Mouse (Mus musculus) heart, postnatal 14 days (tissue): ENCODE measurements around the gene Kif19a. TPM values are rescaled to one million over a fixed set of nuclear protein-coding genes. Genes with fewer than 3 reads are reported as not detected.

Experiments used
- DNase-seq, 2 experiments: peaks; one replicate each; pipeline ENCODE4 v3.0.0; 2021 to 2022
- intact Hi-C: fragments of 180-260 bp; cut with DNase I; formaldehyde crosslinking; loops from one replicate; pipeline ENCODE4 v1.15.1; 2025
- long read RNA-seq, 2 experiments: library from polyadenylated mRNA; stranded (forward); transcript quantifications; one replicate each; pipeline ENCODE4 v2.0.0; 2021
- total RNA-seq, 2 experiments: library from RNA; stranded (reverse); gene quantifications; 2 replicates each; pipeline ENCODE4 v1.2.3; 2021

The Kif19a gene
- 1 to 10 TPM in 1 of 2 experiments, under 1 TPM in 1; 0.27 to 1.3 TPM for total RNA-seq
- long read RNA-seq, experiment 1: 0 reads
- long read RNA-seq, experiment 2, partial matches to known transcripts: 0 of 1 reads
- long read RNA-seq, experiment 2, other reads (novel, unspliced or antisense): 1 of 1 reads

GRCm38 (mm10) chr11:114764820-114765818 lies at the start of gene Kif19a:
Gene Kif19a, plus strand, starts transcription at chr11:114765388.
- intact Hi-C loops: no loop called here
- DNase-seq: peak; percentile 69 to 71

GRCm38 (mm10) chr11:114715531-114715930 lies 49.7 kb upstream of the Kif19a start:
- intact Hi-C loops: no loop called here
- DNase-seq: peak; percentile 30 to 45

- no peak for DNase-seq
- intact Hi-C loops: no loop called here
Observed at GRCm38 (mm10) chr11:114720535-114720934, 44.7 kb upstream of the Kif19a start.

- no peak for DNase-seq
- intact Hi-C loops: no loop called here
Observed at GRCm38 (mm10) chr11:114722438-114722837, 42.8 kb upstream of the Kif19a start.

GRCm38 (mm10) chr11:114723030-114723429 lies 42.2 kb upstream of the Kif19a start:
- DNase-seq: no peak
- intact Hi-C loops: no loop called here

- peak; percentile 54 to 57 for DNase-seq
- intact Hi-C loops: loop anchor here (5.0 kb wide), 1 partner anchor 53 kb away; no protein-coding TSS in a partner anchor
Observed at GRCm38 (mm10) chr11:114724787-114725590, 40.2 kb upstream of the Kif19a start.

- DNase-seq: peak; percentile 70 to 78
- intact Hi-C loops: loop anchor here (5.0 kb wide), 1 partner anchor 55 kb away; no protein-coding TSS in a partner anchor
Observed at GRCm38 (mm10) chr11:114726965-114727825, 38.0 kb upstream of the Kif19a start, which contains the start of gene Dnaic2. Gene Dnaic2, plus strand, starts transcription at chr11:114727408.

GRCm38 (mm10) chr11:114727826-114728186 lies 37.4 kb upstream of the Kif19a start:
- intact Hi-C loops: loop anchor here (5.0 kb wide), 1 partner anchor 56 kb away; no protein-coding TSS in a partner anchor

GRCm38 (mm10) chr11:114728333-114728732 lies 36.9 kb upstream of the Kif19a start:
- intact Hi-C loops: loop anchor here (5.0 kb wide), 1 partner anchor 56 kb away; no protein-coding TSS in a partner anchor
- no peak for DNase-seq

More at GRCm38 (mm10) chr11:114727826-114728186, 37.4 kb upstream of the Kif19a start:
- no peak for DNase-seq

- no peak for DNase-seq
- intact Hi-C loops: loop anchor here (5.0 kb wide), 1 partner anchor 58 kb away; no protein-coding TSS in a partner anchor
Observed at GRCm38 (mm10) chr11:114729832-114730363, 35.3 kb upstream of the Kif19a start.

GRCm38 (mm10) chr11:114731711-114732110 lies 33.5 kb upstream of the Kif19a start:
- intact Hi-C loops: no loop called here
- no peak for DNase-seq

- no peak for DNase-seq
- intact Hi-C loops: no loop called here
Observed at GRCm38 (mm10) chr11:114732890-114733289, 32.3 kb upstream of the Kif19a start.

GRCm38 (mm10) chr11:114736111-114736510 lies 29.1 kb upstream of the Kif19a start:
- intact Hi-C loops: no loop called here

GRCm38 (mm10) chr11:114736913-114737624 lies 28.1 kb upstream of the Kif19a start:
- intact Hi-C loops: no loop called here
- DNase-seq: peak; percentile 52 to 73

More at GRCm38 (mm10) chr11:114736111-114736510, 29.1 kb upstream of the Kif19a start:
- no peak for DNase-seq

GRCm38 (mm10) chr11:114740598-114740997 lies 24.6 kb upstream of the Kif19a start:
- intact Hi-C loops: no loop called here
- DNase-seq: peak in 1 of 2 experiments; percentile 28

GRCm38 (mm10) chr11:114741451-114741850 lies 23.7 kb upstream of the Kif19a start:
- no peak for DNase-seq
- intact Hi-C loops: no loop called here

- DNase-seq: peak; percentile 91 to 97
- intact Hi-C loops: loop anchor here (1.0 to 2.0 kb wide), 2 partner anchors 44 to 168 kb away; no protein-coding TSS in a partner anchor
Observed at GRCm38 (mm10) chr11:114745134-114745533, 20.1 kb upstream of the Kif19a start.

- no peak for DNase-seq
- intact Hi-C loops: no loop called here
Observed at GRCm38 (mm10) chr11:114747564-114748138, 17.5 kb upstream of the Kif19a start.
